29 mouse cellular contexts compared by ENCODE assay signal in genomic region chr2:3239255-3239654, GRCm38 (mm10). TPM values are rescaled to one million over a fixed set of nuclear protein-coding genes. Genes with fewer than 3 reads are reported as not detected.
DNase-seq lines count a peak whose midpoint lies in the region; ATAC-seq and TF ChIP-seq lines count a peak whose summit lies in the region.
"Had no signal": no experiment of that assay in that cellular context is flagged by ENCODE, and none has a peak within 500 bp of the region (broad histone marks: within the 10 kb centered on the region; RNA-seq: fewer than 3 reads in every experiment).

No protein-coding gene starts in this region.

- ATAC-seq in intestine, embryonic 14.5 days (replicated peaks; ENCODE audit: low FRiP score, low TSS enrichment, low read depth) = no peak
- no peak for ATAC-seq in intestine, embryonic 15.5 days
- ATAC-seq in kidney, embryonic 14.5 days (ENCODE audit: low FRiP score, low TSS enrichment) = no peak
- ATAC-seq: forebrain, embryonic 14.5 days; hindbrain, postnatal 0 days had no signal

- TF ChIP-seq CTCF in embryonic fibroblast, embryonic 13.5 days (IDR thresholded peaks at IDR 0.05; ENCODE audit: borderline replicate concordance, insufficient read depth, low read length) = no peak

- intact Hi-C loops in heart, postnatal 25 days (cut with DNase I) = no loop called here

- H3K4me2 ChIP-seq in intestine, embryonic 14.5 days (ENCODE audit: low read length) = no peak overlapping the region
- no peak overlapping the region for H3K4me2 ChIP-seq in intestine, embryonic 15.5 days (replicated peaks)
- H3K4me2 ChIP-seq in kidney, embryonic 14.5 days (replicated peaks; ENCODE audit: low read depth, low read length) = no peak overlapping the region
- H3K4me2 ChIP-seq: heart, embryonic 11.5 days; hindbrain, embryonic 12.5 days; midbrain, embryonic 12.5 days; neural tube, embryonic 13.5 days had no signal

- TF ChIP-seq POLR2A in embryonic fibroblast, embryonic 13.5 days (IDR thresholded peaks at IDR 0.05; ENCODE audit: low read depth, low read length) = no peak

- H3K4me3 ChIP-seq in intestine, embryonic 14.5 days (ENCODE audit: low read depth, low read length) = no peak overlapping the region
- H3K4me3 ChIP-seq in intestine, embryonic 15.5 days (replicated peaks) = no peak overlapping the region
- H3K4me3 ChIP-seq in embryonic fibroblast, embryonic 13.5 days (ENCODE audit: insufficient read depth, low read length) = no peak overlapping the region
- no peak overlapping the region for H3K4me3 ChIP-seq in kidney, embryonic 14.5 days (ENCODE audit: low read length)
- H3K4me3 ChIP-seq: hindbrain, embryonic 12.5 days; megakaryocyte, embryonic 14.5 days; midbrain, embryonic 12.5 days; neural tube, embryonic 13.5 days had no signal

- H3K9me3 ChIP-seq in intestine, embryonic 14.5 days (ENCODE audit: control insufficient read depth, low read length) = no peaks in the 10 kb centered on the region
- no peaks in the 10 kb centered on the region for H3K9me3 ChIP-seq in intestine, embryonic 15.5 days
- H3K9me3 ChIP-seq in kidney, embryonic 14.5 days (ENCODE audit: control insufficient read depth, low read length) = no peaks in the 10 kb centered on the region
- H3K9me3 ChIP-seq: hindbrain, embryonic 12.5 days; megakaryocyte, embryonic 14.5 days; midbrain, embryonic 12.5 days; neural tube, embryonic 13.5 days had no signal

- peak; percentile 85 for DNase-seq in heart, adult 11 months
- no peak for DNase-seq in heart, postnatal 25 days (ENCODE audit: low spot score)
- peak; percentile 18 for DNase-seq in intestine, embryonic 14.5 days (ENCODE audit: low spot score)
- peak; percentile 5 for DNase-seq in 416B (ENCODE audit: low read depth)
- DNase-seq in gastrocnemius, adult 18-20 months (ENCODE audit: low spot score) = no peak
- DNase-seq: adrenal gland, postnatal 10 days; cerebellum, adult 11 months; cerebellum, adult 9-10 months; cerebellum, postnatal 36 days; gastrocnemius, postnatal 25 days; heart, postnatal 14 days; kidney, adult 18-20 months; kidney, postnatal 4 days; liver; lung, postnatal 36 days; right cerebral cortex, postnatal 4 days; thymus, adult 2 months; thymus, postnatal 36 days had no signal

- 61% methylated on average over 5 of the region's 5 CpGs for WGBS in intestine, embryonic 14.5 days
- WGBS in intestine, embryonic 15.5 days = 64% methylated on average over 5 of the region's 5 CpGs
- 75% methylated on average over 5 of the region's 5 CpGs for WGBS in kidney, embryonic 14.5 days

- no peaks in the 10 kb centered on the region for H3K36me3 ChIP-seq in intestine, embryonic 14.5 days (ENCODE audit: control insufficient read depth, insufficient read depth, low read length)
- no peaks in the 10 kb centered on the region for H3K36me3 ChIP-seq in intestine, embryonic 15.5 days
- H3K36me3 ChIP-seq in kidney, embryonic 14.5 days (ENCODE audit: control insufficient read depth, insufficient read depth, low read length) = no peaks in the 10 kb centered on the region
- H3K36me3 ChIP-seq: hindbrain, embryonic 12.5 days; midbrain, embryonic 12.5 days; neural tube, embryonic 13.5 days had no signal

- no peak overlapping the region for H3K9ac ChIP-seq in intestine, embryonic 14.5 days (ENCODE audit: low read length)
- H3K9ac ChIP-seq in intestine, embryonic 15.5 days = no peak overlapping the region
- H3K9ac ChIP-seq in kidney, embryonic 14.5 days (ENCODE audit: low read depth, low read length) = no peak overlapping the region
- H3K9ac ChIP-seq: hindbrain, embryonic 12.5 days; midbrain, embryonic 12.5 days; neural tube, embryonic 13.5 days had no signal

- H3K4me1 ChIP-seq in intestine, embryonic 14.5 days (replicated peaks; ENCODE audit: control insufficient read depth, insufficient read depth, low read length) = no peaks in the 10 kb centered on the region
- H3K4me1 ChIP-seq in intestine, embryonic 15.5 days (replicated peaks) = no peaks in the 10 kb centered on the region
- peaks cover 8% of the 10 kb centered on the region for H3K4me1 ChIP-seq in embryonic fibroblast, embryonic 13.5 days (ENCODE audit: control insufficient read depth, insufficient read depth, low read length)
- no peaks in the 10 kb centered on the region for H3K4me1 ChIP-seq in kidney, embryonic 14.5 days (ENCODE audit: control insufficient read depth, insufficient read depth, low read length)
- H3K4me1 ChIP-seq: hindbrain, embryonic 12.5 days; megakaryocyte, embryonic 14.5 days; midbrain, embryonic 12.5 days; neural tube, embryonic 13.5 days had no signal

- H3K27ac ChIP-seq in intestine, embryonic 14.5 days (ENCODE audit: low read depth) = no peak overlapping the region
- H3K27ac ChIP-seq in intestine, embryonic 15.5 days = no peak overlapping the region
- H3K27ac ChIP-seq in embryonic fibroblast, embryonic 13.5 days (ENCODE audit: insufficient read depth, low read length) = peak overlapping the region; percentile 63
- no peak overlapping the region for H3K27ac ChIP-seq in kidney, embryonic 14.5 days (ENCODE audit: low read depth, low read length)
- H3K27ac ChIP-seq: hindbrain, embryonic 12.5 days; hindbrain, postnatal 0 days; kidney, postnatal 0 days; midbrain, embryonic 12.5 days; neural tube, embryonic 13.5 days had no signal

- H3K27me3 ChIP-seq in intestine, embryonic 14.5 days (replicated peaks; ENCODE audit: control insufficient read depth, insufficient read depth, low read length) = no peaks in the 10 kb centered on the region
- no peaks in the 10 kb centered on the region for H3K27me3 ChIP-seq in intestine, embryonic 15.5 days (replicated peaks)
- no peaks in the 10 kb centered on the region for H3K27me3 ChIP-seq in kidney, embryonic 14.5 days (ENCODE audit: control insufficient read depth, insufficient read depth, low read length)
- H3K27me3 ChIP-seq: hindbrain, embryonic 12.5 days; midbrain, embryonic 12.5 days; neural tube, embryonic 13.5 days had no signal

RNA-seq across cellular contexts. Expression of gene Nmt2, which starts 44.8 kb away (rescaled TPM):
- 1 to 10 TPM; 9.2 to 9.9 TPM for total RNA-seq in heart, postnatal 25 days (2021)
- 49.9 and 51.0 TPM in 2 replicates for polyA plus RNA-seq in intestine, embryonic 14.5 days (2014; fragmentation: Nextera tagmentation; extraction: Ambion mirVana)
- polyA plus RNA-seq in intestine, embryonic 15.5 days (2015; fragmentation: Nextera tagmentation; extraction: Ambion mirVana) = 39.7 and 44.3 TPM in 2 replicates
- polyA plus RNA-seq in embryonic fibroblast, embryonic 13.5 days (2011; ENCODE audit: insufficient read length, low read depth, missing spikeins) = 34.3 and 36.7 TPM in 2 replicates
- polyA plus RNA-seq in kidney, embryonic 14.5 days (2014; fragmentation: Nextera tagmentation; extraction: Ambion mirVana) = 52.1 and 54.4 TPM in 2 replicates
- 10 to 100 TPM; 11.7 to 12.7 TPM for total RNA-seq in gastrocnemius, adult 18-20 months (2021)

Comparison
In these comparisons a context has a peak if more than half of its experiments do, and no peak if none do; other contexts are left out.
1. DNase-seq: peak in heart, adult 11 months (single experiment), intestine, embryonic 14.5 days (single experiment) and 416B (single experiment); none in heart, postnatal 25 days (single experiment) and gastrocnemius, adult 18-20 months (single experiment).